Mouse (Mus musculus) T-helper 17 cell (primary cell): ENCODE measurements around the gene Sparc.

ENCODE experiments used
- in situ Hi-C, 2 experiments: fragments of 300-600 bp; cut with MboI, MseI; formaldehyde crosslinking; loops; 1 replicate in 1 of 2; 2 replicates in 1 of 2; pipeline ENCODE4 v1.15.1; 2025; ENCODE audit warnings: high pct_unique_total_duplicates in 2 of 2

Sparc gene

GRCm38 (mm10) chr11:55422978-55423377 is at the start of gene Sparc:
Gene Sparc, minus strand, starts transcription at chr11:55423183.
- in situ Hi-C loops, result no loop called here

- in situ Hi-C loops, result loop anchor here in 1 of 2 experiments (25.0 kb wide), 1 partner anchor 1059 kb away; no protein-coding TSS in a partner anchor
Observed at GRCm38 (mm10) chr11:55471467-55471866, 48.5 kb upstream of the Sparc start.

- in situ Hi-C loops, result loop anchor here in 1 of 2 experiments (25.0 kb wide), 1 partner anchor 1058 kb away; no protein-coding TSS in a partner anchor
Observed at GRCm38 (mm10) chr11:55470761-55471160, 47.8 kb upstream of the Sparc start.

GRCm38 (mm10) chr11:55469923-55470691 is 47.1 kb upstream of the Sparc start:
- in situ Hi-C loops, result loop anchor here in 1 of 2 experiments (10.0 to 25.0 kb wide), 2 partner anchors 1058 to 1885 kb away; no protein-coding TSS in a partner anchor

- in situ Hi-C loops, result loop anchor here in 1 of 2 experiments (10.0 to 25.0 kb wide), 2 partner anchors 1057 to 1884 kb away; no protein-coding TSS in a partner anchor
Observed at GRCm38 (mm10) chr11:55469048-55469843, 46.3 kb upstream of the Sparc start, which contains the start of gene G3bp1. Gene G3bp1, plus strand, starts transcription at chr11:55469685.

GRCm38 (mm10) chr11:55468611-55469047 is 45.6 kb upstream of the Sparc start:
- in situ Hi-C loops, result loop anchor here in 1 of 2 experiments (10.0 to 25.0 kb wide), 2 partner anchors 1056 to 1884 kb away; no protein-coding TSS in a partner anchor

GRCm38 (mm10) chr11:55468012-55468411 is 45.0 kb upstream of the Sparc start:
- in situ Hi-C loops, result loop anchor here in 1 of 2 experiments (10.0 to 25.0 kb wide), 2 partner anchors 1056 to 1883 kb away; no protein-coding TSS in a partner anchor

- in situ Hi-C loops, result loop anchor here in 1 of 2 experiments (10.0 to 25.0 kb wide), 2 partner anchors 1053 to 1880 kb away; no protein-coding TSS in a partner anchor
Observed at GRCm38 (mm10) chr11:55465177-55465576, 42.2 kb upstream of the Sparc start.

GRCm38 (mm10) chr11:55464707-55465106 is 41.7 kb upstream of the Sparc start:
- in situ Hi-C loops, result loop anchor here in 1 of 2 experiments (10.0 to 25.0 kb wide), 2 partner anchors 1052 to 1880 kb away; no protein-coding TSS in a partner anchor

- in situ Hi-C loops, result loop anchor here in 1 of 2 experiments (10.0 to 25.0 kb wide), 2 partner anchors 1050 to 1877 kb away; no protein-coding TSS in a partner anchor
Observed at GRCm38 (mm10) chr11:55462149-55462548, 39.2 kb upstream of the Sparc start.

GRCm38 (mm10) chr11:55461019-55461645 is 38.1 kb upstream of the Sparc start, which contains the start of gene Atox1:
Gene Atox1, minus strand, starts transcription at chr11:55461239.
- in situ Hi-C loops, result loop anchor here in 1 of 2 experiments (10.0 to 25.0 kb wide), 2 partner anchors 1049 to 1876 kb away; no protein-coding TSS in a partner anchor

GRCm38 (mm10) chr11:55460559-55461018 is 37.6 kb upstream of the Sparc start:
- in situ Hi-C loops, result loop anchor here in 1 of 2 experiments (10.0 to 25.0 kb wide), 2 partner anchors 1048 to 1876 kb away; no protein-coding TSS in a partner anchor

GRCm38 (mm10) chr11:55459850-55460558 is 37.0 kb upstream of the Sparc start:
- in situ Hi-C loops, result loop anchor here in 1 of 2 experiments (10.0 to 25.0 kb wide), 2 partner anchors 1048 to 1875 kb away; no protein-coding TSS in a partner anchor

GRCm38 (mm10) chr11:55458501-55458900 is 35.5 kb upstream of the Sparc start:
- in situ Hi-C loops, result loop anchor here in 1 of 2 experiments (25.0 kb wide), 1 partner anchor 1046 kb away; no protein-coding TSS in a partner anchor

- in situ Hi-C loops, result loop anchor here in 1 of 2 experiments (25.0 kb wide), 1 partner anchor 1043 kb away; no protein-coding TSS in a partner anchor
Observed at GRCm38 (mm10) chr11:55455166-55455565, 32.2 kb upstream of the Sparc start.

- in situ Hi-C loops, result loop anchor here in 1 of 2 experiments (25.0 kb wide), 1 partner anchor 1041 kb away; no protein-coding TSS in a partner anchor
Observed at GRCm38 (mm10) chr11:55453640-55454039, 30.7 kb upstream of the Sparc start.

- in situ Hi-C loops, result loop anchor here in 1 of 2 experiments (25.0 kb wide), 1 partner anchor 1038 kb away; no protein-coding TSS in a partner anchor
Observed at GRCm38 (mm10) chr11:55450311-55450710, 27.3 kb upstream of the Sparc start.

GRCm38 (mm10) chr11:55449531-55449930 is 26.5 kb upstream of the Sparc start:
- in situ Hi-C loops, result loop anchor here in 1 of 2 experiments (10.0 kb wide), 1 partner anchor 235 kb away; no protein-coding TSS in a partner anchor

GRCm38 (mm10) chr11:55446579-55446978 is 23.6 kb upstream of the Sparc start:
- in situ Hi-C loops, result loop anchor here in 1 of 2 experiments (10.0 kb wide), 1 partner anchor 232 kb away; no protein-coding TSS in a partner anchor
